Mouse (Mus musculus): ENCODE data around the gene Cep128. TPM values are rescaled to one million over a fixed set of nuclear protein-coding genes. Genes with fewer than 3 reads are reported as not detected.
"Not testable (repeated sequence)": the region's sequence is repeated elsewhere in the genome, so short reads cannot be mapped to it uniquely, and the experiment has no call there.

Gene Cep128
- total RNA-seq, 2 experiments from 2014 or later, result 6.9 to 7.7 TPM

- no peak for DNase-seq (ENCODE audit: low spot score in 2 of 2)
These were observed 402.2 kb downstream of the Cep128 start for GRCm38 (mm10) chr12:90982018-90982417.

- DNase-seq (ENCODE audit: low spot score in 2 of 2), result not testable (repeated sequence)
These were observed 407.8 kb downstream of the Cep128 start for GRCm38 (mm10) chr12:90976406-90976805.

- DNase-seq (ENCODE audit: low spot score in 2 of 2), result no peak
These were observed 408.8 kb downstream of the Cep128 start for GRCm38 (mm10) chr12:90975429-90975828.

DNA sequence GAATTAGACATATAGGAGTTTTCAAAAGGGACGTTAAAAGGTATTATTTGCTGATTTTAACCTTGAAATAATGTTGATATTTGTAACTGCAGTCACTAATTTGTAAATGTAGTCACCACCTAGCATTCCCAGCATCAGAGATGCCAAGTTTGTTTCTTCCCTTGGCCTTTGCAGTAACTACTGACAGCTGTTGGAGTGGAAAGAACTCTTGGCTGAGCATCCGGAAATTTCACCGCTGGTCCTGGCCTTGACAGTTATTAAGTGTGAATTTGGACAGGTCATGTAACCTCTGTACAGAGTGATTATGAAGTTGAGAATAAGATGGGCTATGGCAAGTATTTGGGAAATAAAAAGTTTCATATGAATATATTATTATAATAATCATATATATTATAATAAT, 413.1 kb downstream of the Cep128 start:
- DNase-seq (ENCODE audit: low spot score in 2 of 2), result peak in 1 of 2 experiments; percentile 41

- no peak for DNase-seq (ENCODE audit: low spot score in 2 of 2)
These were observed 422.7 kb downstream of the Cep128 start for GRCm38 (mm10) chr12:90961386-90962017.

DNA sequence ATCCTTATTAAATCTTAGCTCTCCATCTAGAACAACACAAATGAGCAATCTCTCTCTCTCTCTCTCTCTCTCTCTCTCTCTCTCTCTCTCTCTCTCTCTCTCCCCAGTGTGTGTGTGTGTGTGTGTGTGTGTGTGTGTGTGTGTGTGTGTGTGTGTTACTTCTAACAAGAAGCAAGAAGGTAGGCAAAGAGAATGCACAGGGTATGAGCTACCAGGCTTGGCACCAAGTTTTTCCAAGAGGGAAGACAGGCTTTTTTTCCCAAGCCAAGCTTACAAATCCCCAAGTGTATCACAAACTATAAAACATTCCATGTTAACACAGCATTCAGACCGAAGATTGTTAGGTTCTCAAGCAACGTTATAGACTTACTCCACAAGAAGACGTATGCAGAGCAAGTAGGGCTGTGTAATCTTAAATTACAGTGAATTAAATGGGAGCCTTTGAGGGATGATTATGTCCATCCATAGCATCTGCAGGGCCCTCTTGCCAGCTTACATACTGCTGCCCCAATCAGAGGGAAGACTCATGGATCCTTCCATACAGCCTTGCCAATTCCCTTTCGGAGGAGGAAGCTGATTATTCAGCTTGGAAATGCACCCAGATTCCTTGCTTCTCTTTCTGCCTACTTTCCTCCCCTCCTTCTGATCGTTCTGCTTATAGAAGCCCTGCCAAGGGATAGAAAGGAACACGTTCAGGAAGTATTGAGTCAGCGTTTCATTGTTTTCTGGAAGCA, 429.3 kb downstream of the Cep128 start:
- DNase-seq (ENCODE audit: low spot score in 2 of 2), result no peak

Small RNAs within 50 kb of the gene (microRNA-seq; reads per million reads assigned to microRNA genes)
- gene Gm44370, result not detected

Other genes with a start within 250 kb of the Cep128 start
- 1 to 10 TPM; 2.4 to 5.7 TPM for gene Tshr, start 154 bp upstream of the Cep128 start, total RNA-seq (2021)
- 10 to 100 TPM; 30.4 to 31.2 TPM for gene Gtf2a1, start 206.1 kb upstream of the Cep128 start, total RNA-seq (2021)